Mouse (Mus musculus): ENCODE results near the gene Ifih1.

DNA sequence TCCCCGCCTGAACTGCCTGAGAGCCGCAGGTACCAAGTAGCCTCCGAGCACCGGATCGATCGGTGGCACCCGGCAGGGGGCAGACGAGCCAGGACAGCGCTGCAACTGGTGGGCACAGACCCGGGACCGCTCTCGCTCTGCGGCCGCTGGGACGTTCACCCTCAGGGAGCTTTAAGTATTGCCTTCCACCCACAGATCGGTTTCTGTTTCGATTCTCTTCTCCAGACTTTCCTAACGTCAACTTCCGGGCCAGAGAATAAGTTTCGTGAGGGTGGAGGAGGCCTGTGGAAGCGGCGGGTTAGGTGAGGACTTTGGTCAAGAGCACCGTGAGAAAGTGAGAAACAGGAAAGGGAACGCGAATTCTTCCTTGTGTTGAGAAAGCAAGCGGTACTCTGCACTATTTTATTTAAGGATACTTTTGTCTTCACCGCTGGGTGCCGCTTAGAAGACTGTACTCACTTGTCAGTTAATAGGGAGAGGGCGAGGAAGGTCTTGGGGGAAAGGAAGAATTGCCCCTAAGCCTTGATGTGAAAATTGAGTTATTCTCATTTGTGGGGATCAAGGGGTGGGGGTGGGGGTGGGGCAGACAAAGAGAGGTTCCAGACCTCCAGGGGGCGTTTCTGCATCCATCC lies at the start of gene Ifih1:
- TF ChIP-seq CTCF (IDR thresholded peaks at IDR 0.05; ENCODE audit: borderline replicate concordance, insufficient read depth, low read depth, low read length), result no peak
- TF ChIP-seq POLR2A (IDR thresholded peaks at IDR 0.05; ENCODE audit: borderline replicate concordance, insufficient read depth, low read length), result no peak

Measured in cerebellum, adult 2 months (tissue).